Mouse (Mus musculus): ENCODE results near the gene Ptms. TPM values are rescaled to one million over a fixed set of nuclear protein-coding genes. Genes with fewer than 3 reads are reported as not detected.
A peak's percentile ranks its signal among the peaks of the same experiment; 100 is the strongest.

Gene Ptms
- polyA plus RNA-seq, 1 experiment from 2014 or later: 864 TPM

- Histone ChIP-seq H3K9ac (no peak overlapping the region), H3K27me3 (no peaks in the 10 kb centered on the region), H3K4me2 (no peak overlapping the region), H3K9me3 (no peaks in the 10 kb centered on the region), H3K36me3 (no peaks in the 10 kb centered on the region), H3K4me3 (no peak overlapping the region), H3K27ac (replicated peaks) (no peak overlapping the region), H3K4me1 (replicated peaks) (peaks cover 23% of the 10 kb centered on the region)
- WGBS: 43% methylated on average over 12 of the region's 12 CpGs
- ATAC-seq (ENCODE audit: low FRiP score, low read depth): no peak
Observed at GRCm38 (mm10) chr6:124925173-124925793, 5.4 kb upstream of the Ptms start.

DNA sequence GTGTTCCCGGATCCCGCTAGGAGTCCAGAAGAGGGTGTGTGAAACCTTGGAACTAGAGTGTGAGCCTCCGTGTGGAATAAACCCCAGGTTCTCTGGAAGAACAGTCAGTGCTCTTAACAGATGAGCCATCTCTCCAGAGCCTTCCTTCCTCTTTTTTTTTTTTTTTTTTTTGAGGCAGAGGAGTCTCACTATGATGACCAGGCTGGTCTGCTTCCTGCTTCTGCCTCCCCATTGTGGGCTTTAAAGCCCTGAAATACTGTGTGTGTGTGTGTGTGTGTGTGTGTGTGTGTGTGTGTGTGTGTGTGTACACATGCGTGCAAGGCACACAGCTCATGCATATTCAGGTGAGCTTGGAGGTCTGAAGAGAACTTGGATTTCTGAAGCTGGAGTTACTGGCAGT, 1.6 kb upstream of the Ptms start:
- no peak for ATAC-seq (ENCODE audit: low FRiP score, low read depth)
- peaks cover 35% of the 10 kb centered on the region for H3K4me1 ChIP-seq (replicated peaks)
- H3K9me3 ChIP-seq: no peaks in the 10 kb centered on the region
- no peak overlapping the region for H3K4me3 ChIP-seq
- no peak overlapping the region for H3K9ac ChIP-seq
- H3K27me3 ChIP-seq: no peaks in the 10 kb centered on the region
- WGBS: 62% methylated on average over 4 of the region's 4 CpGs
- H3K27ac ChIP-seq (replicated peaks): peak overlapping the region; percentile 100
- H3K36me3 ChIP-seq: no peaks in the 10 kb centered on the region
- H3K4me2 ChIP-seq: no peak overlapping the region

- peaks cover 43% of the 10 kb centered on the region for H3K4me1 ChIP-seq (replicated peaks)
Observed at GRCm38 (mm10) chr6:124920318-124921085, 599 bp upstream of the Ptms start.

DNA sequence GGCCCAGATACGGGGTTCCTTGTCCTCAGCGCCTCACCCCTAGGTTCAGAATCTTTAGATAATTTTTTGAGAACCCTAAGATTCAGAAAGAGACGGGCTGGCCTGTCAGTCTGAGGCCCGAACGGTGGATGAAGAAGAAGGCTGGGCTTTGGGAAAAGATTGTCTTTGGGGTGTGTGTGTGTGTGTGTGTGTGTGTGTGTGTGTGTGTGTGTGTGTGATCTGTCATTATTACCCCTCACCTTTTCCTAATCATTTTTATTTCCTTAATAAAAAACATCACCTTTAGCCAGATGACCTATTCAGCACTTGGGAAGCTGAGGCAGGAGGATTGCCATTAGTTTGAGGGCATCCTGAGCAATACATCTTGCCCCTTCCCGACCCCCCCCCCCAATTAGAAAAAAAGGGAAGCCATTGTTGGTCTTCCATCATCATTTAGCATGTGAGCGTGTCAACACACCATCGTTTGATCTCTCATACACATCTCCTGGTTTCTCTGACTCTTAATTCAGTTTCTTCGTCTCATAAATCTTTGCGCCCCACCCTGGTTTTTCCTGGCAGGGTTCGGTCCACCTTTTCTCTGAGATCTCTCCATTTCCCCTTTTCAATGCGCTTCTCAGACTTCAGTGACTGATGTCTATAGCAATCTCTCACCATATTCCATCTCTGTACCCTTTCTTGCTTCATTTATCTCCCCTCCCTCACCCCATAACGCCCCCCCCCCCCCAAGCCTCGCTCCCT, 844 bp downstream of the Ptms start:
- ATAC-seq (ENCODE audit: low FRiP score, low read depth): no peak
- H3K27me3 ChIP-seq: no peaks in the 10 kb centered on the region
- H3K36me3 ChIP-seq: peaks cover 6% of the 10 kb centered on the region
- H3K9ac ChIP-seq: peak overlapping the region; percentile 56
- peak overlapping the region; percentile 100 for H3K27ac ChIP-seq (replicated peaks)
- H3K4me2 ChIP-seq: peak overlapping the region; percentile 98
- H3K9me3 ChIP-seq: no peaks in the 10 kb centered on the region
- 14% methylated on average over 13 of the region's 14 CpGs for WGBS
- H3K4me1 ChIP-seq (replicated peaks): peaks cover 57% of the 10 kb centered on the region
- H3K4me3 ChIP-seq: peak overlapping the region; percentile 94

More at GRCm38 (mm10) chr6:124920318-124921085, 599 bp upstream of the Ptms start:
- H3K4me3 ChIP-seq: peak overlapping the region; percentile 94
- ATAC-seq (ENCODE audit: low FRiP score, low read depth): no peak
- peak overlapping the region; percentile 100 for H3K27ac ChIP-seq (replicated peaks)
- no peaks in the 10 kb centered on the region for H3K36me3 ChIP-seq
- H3K9me3 ChIP-seq: no peaks in the 10 kb centered on the region
- 27% methylated on average over 9 of the region's 9 CpGs for WGBS
- peak overlapping the region; percentile 98 for H3K4me2 ChIP-seq
- H3K27me3 ChIP-seq: no peaks in the 10 kb centered on the region
- peak overlapping the region; percentile 26 for H3K9ac ChIP-seq

DNA sequence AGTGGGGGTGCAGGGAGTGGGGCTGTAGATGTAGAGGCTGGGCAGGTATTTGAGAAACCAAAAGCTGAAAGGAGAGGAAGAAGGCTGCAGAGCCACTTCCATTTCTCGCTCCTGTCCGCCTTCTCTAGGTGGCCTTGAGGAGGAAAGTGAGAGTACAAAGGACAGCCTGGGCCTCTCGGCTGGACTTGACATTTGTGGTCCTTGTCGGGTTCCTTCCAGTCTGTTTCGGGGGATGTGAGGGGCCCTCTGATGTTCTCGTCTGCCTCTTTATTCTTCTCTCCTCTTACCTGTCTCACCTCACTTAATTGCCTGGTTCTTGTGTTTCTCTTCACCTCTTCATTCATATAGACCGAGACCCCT, 1.6 kb downstream of the Ptms start:
- H3K9ac ChIP-seq: peak overlapping the region; percentile 56
- peaks cover 64% of the 10 kb centered on the region for H3K4me1 ChIP-seq (replicated peaks)
- 4% methylated on average over 7 of the region's 7 CpGs for WGBS
- peaks cover 13% of the 10 kb centered on the region for H3K36me3 ChIP-seq
- H3K4me3 ChIP-seq: peak overlapping the region; percentile 94
- no peak; the same call in 1 of the 2 replicates for ATAC-seq (ENCODE audit: low FRiP score, low read depth)
- H3K4me2 ChIP-seq: peak overlapping the region; percentile 98
- H3K27me3 ChIP-seq: no peaks in the 10 kb centered on the region
- H3K27ac ChIP-seq (replicated peaks): peak overlapping the region; percentile 100
- no peaks in the 10 kb centered on the region for H3K9me3 ChIP-seq

- 1% methylated on average over 51 of the region's 89 CpGs for WGBS
- Histone ChIP-seq H3K9me3 (no peaks in the 10 kb centered on the region), H3K27ac (replicated peaks) (peak overlapping the region; percentile 100), H3K4me3 (peak overlapping the region; percentile 94), H3K36me3 (peaks cover 17% of the 10 kb centered on the region), H3K9ac (peak overlapping the region; percentile 99), H3K4me1 (replicated peaks) (peaks cover 64% of the 10 kb centered on the region), H3K27me3 (no peaks in the 10 kb centered on the region), H3K4me2 (peak overlapping the region; percentile 98)
- ATAC-seq (ENCODE audit: low FRiP score, low read depth): peak; percentile 83
Observed at GRCm38 (mm10) chr6:124917518-124918330, 2.2 kb downstream of the Ptms start.

- Histone ChIP-seq H3K27ac (replicated peaks) (peak overlapping the region; percentile 100), H3K4me3 (peak overlapping the region; percentile 94), H3K4me2 (peak overlapping the region; percentile 98), H3K9me3 (no peaks in the 10 kb centered on the region), H3K4me1 (replicated peaks) (peaks cover 67% of the 10 kb centered on the region), H3K27me3 (no peaks in the 10 kb centered on the region), H3K36me3 (peaks cover 17% of the 10 kb centered on the region), H3K9ac (peak overlapping the region; percentile 99)
- WGBS: 0% methylated on average over 38 of the region's 67 CpGs
- peak; percentile 14; the same call in 1 of the 2 replicates for ATAC-seq (ENCODE audit: low FRiP score, low read depth)
Observed at GRCm38 (mm10) chr6:124916695-124917517, 3.0 kb downstream of the Ptms start.

DNA sequence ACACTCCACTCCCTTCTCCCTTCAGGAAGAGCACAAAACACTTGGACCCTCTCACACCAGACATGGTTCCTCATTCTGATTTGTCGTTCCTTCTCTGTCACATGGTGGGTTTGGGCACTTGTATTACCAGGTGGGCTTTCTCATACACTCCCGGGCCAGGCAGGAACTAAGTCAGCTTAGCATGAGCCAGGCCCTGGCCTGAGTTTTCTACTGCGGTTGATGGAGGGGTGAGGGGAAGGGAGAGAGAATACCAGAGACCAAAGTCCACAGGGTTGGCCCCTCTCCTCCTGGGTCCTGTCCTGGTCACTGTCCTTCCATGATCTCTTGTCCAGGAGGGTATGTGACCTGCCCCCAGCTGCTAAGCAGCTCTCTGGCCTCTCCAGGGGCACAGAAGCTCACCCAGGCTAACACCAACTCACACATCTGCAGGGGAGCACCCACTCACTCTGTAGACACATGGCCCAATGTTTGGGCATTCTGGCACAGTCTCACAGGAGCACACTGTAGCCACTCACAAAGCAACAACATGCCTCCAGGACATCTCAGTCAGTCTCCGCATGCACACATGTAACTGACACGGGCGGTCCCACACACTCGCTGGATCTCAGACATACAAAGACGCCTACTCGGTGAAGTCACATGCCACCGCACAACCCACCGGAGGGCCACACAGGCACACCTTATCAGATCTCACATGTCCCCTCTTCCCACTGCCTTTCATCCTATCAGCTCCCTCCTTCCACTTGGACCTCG, 3.8 kb downstream of the Ptms start:
- ATAC-seq (ENCODE audit: low FRiP score, low read depth): no peak
- H3K9ac ChIP-seq: peak overlapping the region; percentile 99
- H3K36me3 ChIP-seq: peaks cover 17% of the 10 kb centered on the region
- peak overlapping the region; percentile 98 for H3K4me2 ChIP-seq
- H3K4me1 ChIP-seq (replicated peaks): peaks cover 62% of the 10 kb centered on the region
- peak overlapping the region; percentile 94 for H3K4me3 ChIP-seq
- peak overlapping the region; percentile 100 for H3K27ac ChIP-seq (replicated peaks)
- no peaks in the 10 kb centered on the region for H3K27me3 ChIP-seq
- 2% methylated on average over 12 of the region's 12 CpGs for WGBS
- no peaks in the 10 kb centered on the region for H3K9me3 ChIP-seq

DNA sequence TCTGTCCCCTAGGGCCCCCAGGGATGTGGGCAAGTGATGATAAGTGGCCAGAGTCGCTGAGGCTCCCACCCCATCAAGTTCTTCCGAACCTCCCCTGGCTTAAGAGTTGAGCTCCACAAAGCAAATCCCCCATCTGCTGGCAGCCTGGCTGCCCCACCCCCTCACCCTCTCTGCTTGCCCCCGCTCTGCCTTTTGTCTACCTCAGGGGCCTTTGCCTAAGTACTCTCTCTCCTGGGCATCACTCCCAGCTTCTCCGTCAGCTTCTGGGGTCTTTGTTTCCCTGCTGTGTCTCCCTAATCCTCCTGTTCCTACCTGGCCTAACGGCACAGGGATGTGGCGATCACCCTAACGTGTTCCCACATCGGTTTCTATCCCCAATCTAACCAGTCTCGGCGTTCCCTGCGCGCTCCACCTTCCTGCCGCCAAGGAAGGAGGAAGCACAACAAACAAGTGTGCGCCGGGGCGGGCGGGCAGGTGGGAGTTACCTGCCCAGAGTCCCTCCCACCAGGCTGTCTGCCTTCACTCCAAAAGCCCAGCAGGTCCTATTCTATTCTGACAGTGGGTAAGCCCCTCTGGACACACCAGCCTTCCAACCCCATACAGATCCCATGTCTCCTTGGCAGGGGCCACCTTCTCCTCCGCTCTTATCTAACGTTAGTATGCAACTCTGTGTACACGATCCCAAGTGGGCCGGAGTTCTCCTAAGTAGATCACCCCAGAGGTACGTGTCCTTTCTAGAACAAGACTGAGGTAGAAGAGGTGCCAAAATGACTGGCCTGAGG, 4.6 kb downstream of the Ptms start:
- Histone ChIP-seq H3K4me1 (replicated peaks) (peaks cover 55% of the 10 kb centered on the region), H3K36me3 (peaks cover 17% of the 10 kb centered on the region), H3K4me3 (peak overlapping the region; percentile 94), H3K9ac (peak overlapping the region; percentile 99), H3K4me2 (peak overlapping the region; percentile 98), H3K27me3 (no peaks in the 10 kb centered on the region), H3K9me3 (no peaks in the 10 kb centered on the region), H3K27ac (replicated peaks) (peak overlapping the region; percentile 100)
- WGBS: 6% methylated on average over 22 of the region's 22 CpGs
- no peak for ATAC-seq (ENCODE audit: low FRiP score, low read depth)

DNA sequence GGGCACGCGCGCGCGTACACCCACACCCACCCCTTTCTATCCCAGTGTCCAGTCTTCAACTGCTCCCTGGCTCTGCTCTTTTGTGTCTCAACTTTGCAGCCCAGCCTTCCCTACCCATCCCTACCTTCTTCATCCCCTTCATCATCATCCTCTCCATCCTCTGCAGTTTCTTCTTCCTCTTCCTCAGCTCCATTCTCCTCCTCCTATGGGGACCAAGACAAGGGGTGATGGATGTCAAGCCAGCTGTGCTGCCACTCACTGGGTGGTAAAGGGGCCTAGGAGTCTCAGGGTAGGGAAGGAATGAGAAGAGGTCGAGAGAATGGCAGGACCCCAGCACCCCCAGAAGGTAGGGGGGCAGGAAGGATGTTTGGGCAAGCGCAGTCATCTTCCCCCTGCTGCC, 5.4 kb downstream of the Ptms start:
- H3K4me3 ChIP-seq: peak overlapping the region; percentile 94
- H3K27me3 ChIP-seq: no peaks in the 10 kb centered on the region
- ATAC-seq (ENCODE audit: low FRiP score, low read depth): no peak
- peak overlapping the region; percentile 98 for H3K4me2 ChIP-seq
- peak overlapping the region; percentile 99; the same call in 1 of the 2 replicates for H3K9ac ChIP-seq
- 82% methylated on average over 7 of the region's 7 CpGs for WGBS
- H3K36me3 ChIP-seq: peaks cover 17% of the 10 kb centered on the region
- H3K27ac ChIP-seq (replicated peaks): peak overlapping the region; percentile 100
- no peaks in the 10 kb centered on the region for H3K9me3 ChIP-seq
- peaks cover 56% of the 10 kb centered on the region for H3K4me1 ChIP-seq (replicated peaks)

Data from hindbrain, embryonic 15.5 days (tissue).